Mouse (Mus musculus) kidney, adult 2 months (tissue): ENCODE results near the gene 4930539E08Rik. TPM values are rescaled to one million over a fixed set of nuclear protein-coding genes. Genes with fewer than 3 reads are reported as not detected.

Experiments used
- DNase-seq: peaks from one replicate; pipeline ENCODE4 v3.0.0; 2021
- H3K27ac ChIP-seq: fragments of 200-500 bp; 2 replicates; pipeline ENCODE4 v1.5.1; 2012; ENCODE audit warnings: low read depth, low read length, control low read depth, inconsistent platforms; ENCODE audit not compliant: insufficient read depth
- H3K27me3 ChIP-seq: fragments of 200-500 bp; replicated peaks from 2 replicates; pipeline ENCODE4 v1.6.1; 2012; ENCODE audit warnings: mild to moderate bottlenecking, moderate library complexity, low read length, inconsistent platforms; ENCODE audit not compliant: control insufficient read depth, insufficient read depth
- H3K36me3 ChIP-seq: fragments of 200-500 bp; 2 replicates; pipeline ENCODE4 v1.6.1; 2012; ENCODE audit warnings: mild to moderate bottlenecking, moderate library complexity, low read length, inconsistent platforms; ENCODE audit not compliant: control insufficient read depth, insufficient read depth
- H3K4me1 ChIP-seq: fragments of 200-500 bp; 2 replicates; pipeline ENCODE4 v1.6.1; 2011; ENCODE audit warnings: low read length; ENCODE audit not compliant: control insufficient read depth, insufficient read depth
- H3K4me3 ChIP-seq: fragments of 200-500 bp; 2 replicates; pipeline ENCODE4 v1.5.1; 2011; ENCODE audit warnings: mild to moderate bottlenecking, low read depth, low read length, control low read depth; ENCODE audit not compliant: insufficient read depth
- CTCF ChIP-seq: fragments of 200-500 bp; conservative IDR thresholded peaks from 2 replicates; pipeline ENCODE4 v1.5.1; 2011; ENCODE audit warnings: low read depth, mild to moderate bottlenecking, control low read depth, low read length, moderate library complexity, mixed read lengths; ENCODE audit not compliant: insufficient read depth, insufficient read length
- POLR2A ChIP-seq: fragments of 200-500 bp; IDR thresholded peaks from one replicate; pipeline ENCODE4 v1.6.1; 2011; ENCODE audit warnings: low read depth, low read length, control low read depth
- WGBS: fragments of 180-500 bp; shearing (Covaris S2); methylation state at CpG from one replicate; pipeline ENCODE4 v1.1.7; 2018; 5-methylcytosine and 5-hydroxymethylcytosine counted together
- polyA plus RNA-seq: library from polyadenylated mRNA; depleted of rRNA; stranded (reverse); fragments of >200 nt; gene quantifications from 2 replicates; pipeline ENCODE4 v1.2.3, GENCODE M21; 2012

4930539E08Rik gene
- polyA plus RNA-seq, 1 experiment: 0.34 TPM

- no peak for TF ChIP-seq POLR2A
- TF ChIP-seq CTCF: no peak
These were observed 1.4 kb upstream of the 4930539E08Rik start for GRCm38 (mm10) chr17:28916520-28916919.

GRCm38 (mm10) chr17:28913940-28914339, 1.2 kb downstream of the 4930539E08Rik start:
- Histone ChIP-seq H3K27me3 (no peaks in the 10 kb centered on the region), H3K36me3 (no peaks in the 10 kb centered on the region), H3K4me1 (peaks cover 7% of the 10 kb centered on the region; the same call in 1 of the 2 replicates), H3K4me3 (no peak overlapping the region), H3K27ac (no peak overlapping the region)
- DNase-seq: no peak
- TF ChIP-seq CTCF (no peak), POLR2A (no peak)
- WGBS: 69% methylated on average over 6 of the region's 6 CpGs

More at GRCm38 (mm10) chr17:28916520-28916919, 1.4 kb upstream of the 4930539E08Rik start:
- Histone ChIP-seq H3K36me3 (no peaks in the 10 kb centered on the region), H3K27me3 (no peaks in the 10 kb centered on the region), H3K4me3 (no peak overlapping the region), H3K4me1 (peaks cover 7% of the 10 kb centered on the region; the same call in 1 of the 2 replicates), H3K27ac (no peak overlapping the region)
- WGBS: 92% methylated on average over 1 of the region's 1 CpGs
- DNase-seq: no peak

DNA sequence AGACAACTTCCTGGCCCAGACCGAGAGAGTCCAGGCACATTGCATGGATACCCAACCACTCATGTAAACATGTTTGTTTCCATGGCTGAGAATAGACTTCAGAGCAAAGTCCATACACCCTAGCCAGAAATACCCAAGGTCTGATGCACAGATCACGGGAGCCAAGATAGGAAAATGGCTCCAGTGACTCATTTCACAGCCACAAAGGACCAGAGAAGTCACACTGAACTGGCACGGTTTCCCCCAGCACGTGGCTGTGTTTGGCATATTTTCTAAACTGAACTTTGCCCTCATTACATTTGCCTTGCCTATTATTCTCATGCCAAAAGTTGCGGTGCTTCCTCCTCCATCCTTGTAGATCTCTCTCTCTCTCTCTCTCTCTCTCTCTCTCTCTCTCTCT, 1.9 kb downstream of the 4930539E08Rik start:
- no peaks in the 10 kb centered on the region for H3K36me3 ChIP-seq
- H3K4me1 ChIP-seq: peaks cover 7% of the 10 kb centered on the region; the same call in 1 of the 2 replicates
- TF ChIP-seq POLR2A (no peak), CTCF (no peak)
- peak; percentile 89 for DNase-seq
- H3K27ac ChIP-seq: no peak overlapping the region
- H3K27me3 ChIP-seq: no peaks in the 10 kb centered on the region; the same call in 1 of the 2 replicates
- 28% methylated on average over 5 of the region's 5 CpGs for WGBS
- H3K4me3 ChIP-seq: no peak overlapping the region

- Histone ChIP-seq H3K27ac (no peak overlapping the region), H3K4me3 (no peak overlapping the region), H3K27me3 (no peaks in the 10 kb centered on the region; the same call in 1 of the 2 replicates), H3K36me3 (no peaks in the 10 kb centered on the region), H3K4me1 (peaks cover 7% of the 10 kb centered on the region; the same call in 1 of the 2 replicates)
- WGBS: 59% methylated on average over 7 of the region's 7 CpGs
- TF ChIP-seq POLR2A: no peak
- TF ChIP-seq CTCF: peak; percentile 51
- peak; percentile 78 for DNase-seq
These were observed 5.0 kb downstream of the 4930539E08Rik start for GRCm38 (mm10) chr17:28910139-28910538.

DNA sequence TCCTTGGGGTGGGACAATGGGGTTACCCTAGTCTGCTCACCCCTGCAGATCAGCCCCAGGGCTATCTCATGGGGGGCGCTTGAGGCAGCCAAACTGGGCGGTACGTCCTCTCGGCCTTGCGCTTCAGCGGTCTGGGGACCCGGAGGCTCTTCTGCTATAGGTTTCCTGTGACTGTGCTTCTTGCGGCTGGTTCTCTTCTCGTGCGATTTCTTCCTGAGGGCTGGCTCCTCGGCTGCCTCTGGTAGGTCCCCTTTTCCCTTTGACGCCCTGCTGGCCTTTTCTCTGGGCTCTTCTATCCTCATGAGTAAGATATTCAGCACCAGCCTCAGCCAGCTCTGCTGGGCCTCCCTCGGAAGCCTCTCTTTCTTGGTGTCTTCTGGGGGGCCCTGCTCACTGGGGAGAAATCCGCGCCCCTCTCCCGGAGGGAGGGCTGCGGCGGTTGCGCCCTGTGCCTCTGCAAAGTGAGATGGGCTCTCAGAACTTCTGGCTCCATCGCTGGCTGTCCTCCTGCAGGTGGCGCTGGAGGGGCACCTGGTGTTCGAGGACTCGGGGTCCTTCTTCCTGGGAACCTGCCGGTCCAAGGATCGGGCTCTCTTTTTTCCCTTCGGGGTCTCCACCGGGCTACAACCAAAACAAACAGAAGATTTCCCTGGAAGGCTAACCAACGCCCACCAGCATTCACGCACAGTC, 5.7 kb downstream of the 4930539E08Rik start:
- DNase-seq: peak; percentile 65
- WGBS: 11% methylated on average over 29 of the region's 29 CpGs
- H3K36me3 ChIP-seq: no peaks in the 10 kb centered on the region
- H3K27ac ChIP-seq: no peak overlapping the region
- no peak overlapping the region for H3K4me3 ChIP-seq
- H3K27me3 ChIP-seq: no peaks in the 10 kb centered on the region; the same call in 1 of the 2 replicates
- TF ChIP-seq POLR2A (no peak), CTCF (peak; percentile 59)
- H3K4me1 ChIP-seq: peaks cover 7% of the 10 kb centered on the region; the same call in 1 of the 2 replicates

GRCm38 (mm10) chr17:28907959-28908358, 7.2 kb downstream of the 4930539E08Rik start:
- Histone ChIP-seq H3K27ac (no peak overlapping the region), H3K4me1 (peaks cover 2% of the 10 kb centered on the region; the same call in 1 of the 2 replicates), H3K4me3 (no peak overlapping the region), H3K27me3 (no peaks in the 10 kb centered on the region; the same call in 1 of the 2 replicates), H3K36me3 (no peaks in the 10 kb centered on the region)
- WGBS: 62% methylated on average over 7 of the region's 7 CpGs
- TF ChIP-seq POLR2A (no peak), CTCF (no peak)
- peak; percentile 15 for DNase-seq

- H3K27me3 ChIP-seq: no peaks in the 10 kb centered on the region; the same call in 1 of the 2 replicates
- H3K4me1 ChIP-seq: no peaks in the 10 kb centered on the region
- WGBS: 86% methylated on average over 13 of the region's 13 CpGs
- no peak for TF ChIP-seq CTCF
- no peak for TF ChIP-seq POLR2A
- no peaks in the 10 kb centered on the region for H3K36me3 ChIP-seq
- H3K27ac ChIP-seq: no peak overlapping the region
- DNase-seq: no peak
- H3K4me3 ChIP-seq: no peak overlapping the region
These were observed 9.7 kb downstream of the 4930539E08Rik start for GRCm38 (mm10) chr17:28905377-28905916.
